In genomic region chr6:142867471-142868055, GRCm38 (mm10) we compare ENCODE assay signal across 7 mouse cellular contexts.
DNase-seq lines count a peak whose midpoint lies in the region; ATAC-seq lines count a peak whose summit lies in the region.

No protein-coding gene starts in this region.

- no peak overlapping the region for H3K4me3 ChIP-seq in hindbrain, embryonic 13.5 days
- H3K4me3 ChIP-seq in macrophage (ENCODE audit: inconsistent target) = peak overlapping the region; percentile 6; the same call in 1 of the 2 replicates

- no peaks in the 10 kb centered on the region for H3K79me2 ChIP-seq in macrophage (ENCODE audit: inconsistent target)

- no peaks in the 10 kb centered on the region for H3K27me3 ChIP-seq in hindbrain, embryonic 13.5 days

- peak overlapping the region; percentile 27; the same call in 1 of the 2 replicates for H3K4me2 ChIP-seq in hindbrain, embryonic 13.5 days

- no peaks in the 10 kb centered on the region for H3K9me3 ChIP-seq in hindbrain, embryonic 13.5 days

- H3K36me3 ChIP-seq in hindbrain, embryonic 13.5 days = peaks cover 20% of the 10 kb centered on the region
- H3K36me3 ChIP-seq in macrophage (ENCODE audit: inconsistent target) = no peaks in the 10 kb centered on the region

- H3K9ac ChIP-seq in hindbrain, embryonic 13.5 days = peak overlapping the region; percentile 61

- peak; percentile 80 for DNase-seq in 3T3-L1 (ENCODE audit: low read depth, low spot score)
- DNase-seq in B cell, adult 2 months = peak; percentile 12 to 26
- DNase-seq in cerebellum, postnatal 14 days = peak; percentile 80 to 89
- peak; percentile 43 for DNase-seq in right cerebral cortex, postnatal 25 days
- no peak for DNase-seq in spleen, postnatal 14 days (ENCODE audit: low spot score in 2 of 2)

- WGBS in hindbrain, embryonic 13.5 days = 7% methylated on average over 9 of the region's 9 CpGs
- 4% methylated on average over 9 of the region's 9 CpGs for WGBS in macrophage (ENCODE audit: missing documents)

- H3K27ac ChIP-seq in hindbrain, embryonic 13.5 days = peak overlapping the region; percentile 90
- peak overlapping the region; percentile 21; the same call in 1 of the 2 replicates for H3K27ac ChIP-seq in macrophage

- H3K4me1 ChIP-seq in hindbrain, embryonic 13.5 days (replicated peaks) = peaks cover 25% of the 10 kb centered on the region

- ATAC-seq in hindbrain, embryonic 13.5 days (ENCODE audit: low FRiP score) = peak; percentile 80

Comparison
In these comparisons a context has a peak if more than half of its experiments do, and no peak if none do; other contexts are left out.
1. DNase-seq: peak in 3T3-L1 (single experiment), B cell, adult 2 months (2 of 2), cerebellum, postnatal 14 days (2 of 2) and right cerebral cortex, postnatal 25 days (single experiment); none in spleen, postnatal 14 days (0 of 2).